Mouse (Mus musculus): ENCODE data around the gene Gm10972.
"Not testable (repeated sequence)": the region's sequence is repeated elsewhere in the genome, so short reads cannot be mapped to it uniquely, and the experiment has no call there.

Gene Gm10972

GRCm38 (mm10) chr3:94659142-94659748 lies 16.3 kb downstream of the Gm10972 start:
- not testable (repeated sequence) for DNase-seq (ENCODE audit: low read depth, low spot score)

- DNase-seq (ENCODE audit: low read depth, low spot score): not testable (repeated sequence)
These were observed 17.9 kb downstream of the Gm10972 start for GRCm38 (mm10) chr3:94660841-94661240.

DNA sequence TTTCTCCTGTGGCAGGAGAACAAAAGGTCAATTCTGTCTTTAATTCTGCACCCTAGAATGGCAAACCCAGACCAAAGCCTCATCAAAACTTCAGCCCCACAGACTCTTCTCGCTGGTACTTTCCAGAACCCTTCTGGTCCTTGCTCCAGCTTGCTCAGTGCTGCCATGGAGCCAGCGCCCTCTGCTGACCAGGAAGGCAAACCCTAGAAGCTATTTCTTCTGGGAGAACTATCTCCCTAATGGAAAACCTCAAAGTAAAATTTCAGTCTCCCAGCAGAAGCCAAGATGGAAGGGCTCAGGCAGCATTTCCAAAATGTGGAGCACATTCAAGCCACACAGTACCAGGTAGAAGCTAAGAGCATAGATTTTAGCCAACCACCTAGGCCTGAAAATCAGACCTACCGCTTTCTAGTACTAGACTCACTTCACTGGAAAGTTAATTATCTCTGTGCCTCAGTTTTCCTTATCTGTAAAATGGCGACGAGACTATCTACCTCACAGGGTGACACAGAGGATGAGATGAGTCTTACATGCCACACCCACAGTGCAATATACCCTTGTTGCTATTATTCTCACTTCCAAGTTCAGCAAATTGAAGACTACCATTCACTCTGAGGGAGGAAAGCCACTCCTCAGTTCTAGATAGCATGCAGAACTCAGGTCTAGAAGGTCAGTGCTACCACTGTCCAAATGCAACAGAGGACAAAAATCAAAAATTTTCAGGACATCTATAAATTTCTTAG lies 22.3 kb downstream of the Gm10972 start:
- DNase-seq (ENCODE audit: low read depth, low spot score): not testable (repeated sequence)

DNA sequence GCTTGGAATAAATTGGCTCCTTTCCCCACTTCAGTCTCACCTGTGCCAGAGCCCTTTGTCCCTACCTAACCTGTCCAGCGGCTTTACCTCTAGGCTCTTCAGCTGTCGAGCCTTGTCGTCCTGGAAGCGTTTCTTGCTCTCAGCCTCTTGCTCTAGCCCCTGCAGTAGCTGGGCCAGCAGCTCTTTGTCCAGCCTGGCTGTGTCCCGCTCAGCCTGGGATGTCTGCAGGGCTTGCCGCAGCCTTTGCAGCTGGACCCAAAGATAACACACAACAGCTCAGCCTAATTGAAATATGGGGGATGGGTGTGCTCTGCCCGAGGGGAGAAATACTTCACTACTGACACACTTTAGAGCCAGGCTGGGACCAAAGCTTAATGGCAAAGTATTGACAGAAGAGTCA lies 23.0 kb downstream of the Gm10972 start:
- DNase-seq (ENCODE audit: low read depth, low spot score): not testable (repeated sequence)

GRCm38 (mm10) chr3:94675101-94675500 lies 32.2 kb downstream of the Gm10972 start:
- DNase-seq (ENCODE audit: low read depth, low spot score): not testable (repeated sequence)

DNA sequence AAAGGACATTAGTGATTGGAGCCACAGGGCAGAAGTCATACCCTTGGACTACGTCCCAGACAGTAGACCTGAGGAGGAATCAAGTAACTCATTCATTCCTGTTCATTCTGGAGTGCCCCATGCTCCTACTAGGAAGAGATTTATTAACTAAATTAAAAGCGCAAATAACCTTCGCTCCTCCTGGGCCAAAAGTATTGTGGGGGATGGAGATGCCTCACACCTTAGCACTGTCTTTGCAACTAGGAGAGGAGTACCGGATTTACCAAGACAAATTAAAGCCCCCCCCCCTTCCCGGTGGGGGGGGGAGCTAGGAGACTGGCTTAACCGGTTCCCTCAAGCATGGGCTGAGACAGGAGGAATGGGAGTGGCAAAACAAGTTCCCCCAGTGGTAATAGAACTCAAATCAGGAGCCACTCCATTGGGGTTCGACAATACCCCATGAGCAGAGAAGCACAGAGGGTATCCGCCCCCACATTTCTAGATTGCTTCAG lies 36.5 kb downstream of the Gm10972 start:
- DNase-seq (ENCODE audit: low read depth, low spot score): no peak

GRCm38 (mm10) chr3:94680032-94680431 lies 37.1 kb downstream of the Gm10972 start:
- DNase-seq (ENCODE audit: low read depth, low spot score): not testable (repeated sequence)

DNA sequence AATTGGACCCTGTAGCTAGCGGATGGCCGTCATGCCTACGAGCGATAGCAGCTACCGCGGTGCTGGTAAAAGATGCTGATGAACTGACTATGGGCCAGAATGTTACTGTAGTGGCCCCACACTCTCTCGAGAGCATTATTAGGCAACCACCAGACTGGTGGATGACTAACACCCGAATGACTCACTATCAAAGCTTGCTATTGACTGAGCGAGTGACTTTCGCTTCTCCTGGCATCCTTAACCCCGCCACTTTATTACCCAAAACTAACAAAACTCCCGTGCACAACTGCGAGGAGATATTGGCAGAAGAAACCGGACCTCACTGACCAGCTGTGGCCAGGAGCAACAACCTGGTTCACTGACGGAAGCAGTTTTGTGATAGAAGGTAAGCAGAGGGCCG lies 37.9 kb downstream of the Gm10972 start:
- DNase-seq (ENCODE audit: low read depth, low spot score): no peak

DNA sequence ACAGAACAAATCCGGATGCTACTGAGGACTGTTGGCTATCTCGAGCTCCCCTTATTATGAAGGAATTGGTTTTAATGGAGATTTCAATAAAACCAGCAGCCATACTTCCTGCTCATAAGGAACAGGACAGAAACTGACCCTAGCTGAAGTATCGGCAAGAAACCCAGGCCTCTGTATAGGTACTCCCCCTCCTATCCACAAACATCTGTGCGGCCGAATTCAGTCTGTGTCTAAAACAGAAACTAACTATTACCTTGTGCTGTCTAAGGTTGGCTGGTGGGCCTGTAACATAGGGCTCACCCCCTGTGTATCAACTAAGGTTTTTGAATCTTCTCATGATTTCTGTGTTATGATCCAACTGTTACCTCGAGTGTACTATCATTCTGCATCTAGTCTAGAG lies 40.7 kb downstream of the Gm10972 start:
- DNase-seq (ENCODE audit: low read depth, low spot score): no peak

GRCm38 (mm10) chr3:94685989-94686772 lies 43.3 kb downstream of the Gm10972 start:
- DNase-seq (ENCODE audit: low read depth, low spot score): not testable (repeated sequence)

DNA sequence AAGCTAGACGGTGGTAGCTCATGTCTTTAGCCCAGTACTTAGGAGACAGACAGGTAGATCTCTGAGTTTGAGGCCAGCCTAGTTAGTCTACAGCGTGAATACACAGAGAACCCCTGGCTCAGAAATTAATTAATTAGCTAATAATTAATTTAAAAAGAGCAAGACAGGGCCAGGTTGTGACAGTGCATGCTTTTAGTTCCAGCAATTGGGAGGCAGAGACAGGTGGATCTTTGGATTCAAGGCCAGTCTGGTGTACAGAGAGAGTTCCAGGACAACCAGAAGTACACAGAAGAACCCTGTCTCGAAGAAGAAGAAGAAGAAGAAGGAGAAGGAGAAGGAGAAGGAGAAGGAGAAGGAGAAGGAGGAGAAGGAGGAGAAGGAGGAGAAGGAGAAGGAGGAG lies 45.8 kb downstream of the Gm10972 start:
- not testable (repeated sequence) for DNase-seq (ENCODE audit: low read depth, low spot score)

DNA sequence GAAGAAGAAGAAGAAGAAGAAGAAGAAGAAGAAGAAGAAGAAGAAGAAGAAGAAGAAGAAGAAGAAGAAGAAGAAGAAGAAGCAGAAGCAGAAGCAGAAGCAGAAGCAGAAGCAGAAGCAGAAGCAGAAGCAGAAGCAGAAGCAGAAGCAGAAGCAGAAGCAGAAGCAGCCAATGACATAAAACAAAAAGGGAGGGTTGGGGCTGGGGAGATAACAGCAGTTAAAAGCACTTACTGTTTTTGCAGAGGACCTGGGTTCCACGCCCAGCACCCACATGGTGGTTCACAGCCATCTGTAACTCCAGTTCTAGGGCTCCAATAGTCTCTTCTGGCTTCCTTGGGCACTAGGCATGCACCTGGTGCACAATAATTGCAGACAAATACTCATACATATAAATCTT lies 46.3 kb downstream of the Gm10972 start:
- not testable (repeated sequence) for DNase-seq (ENCODE audit: low read depth, low spot score)

DNA sequence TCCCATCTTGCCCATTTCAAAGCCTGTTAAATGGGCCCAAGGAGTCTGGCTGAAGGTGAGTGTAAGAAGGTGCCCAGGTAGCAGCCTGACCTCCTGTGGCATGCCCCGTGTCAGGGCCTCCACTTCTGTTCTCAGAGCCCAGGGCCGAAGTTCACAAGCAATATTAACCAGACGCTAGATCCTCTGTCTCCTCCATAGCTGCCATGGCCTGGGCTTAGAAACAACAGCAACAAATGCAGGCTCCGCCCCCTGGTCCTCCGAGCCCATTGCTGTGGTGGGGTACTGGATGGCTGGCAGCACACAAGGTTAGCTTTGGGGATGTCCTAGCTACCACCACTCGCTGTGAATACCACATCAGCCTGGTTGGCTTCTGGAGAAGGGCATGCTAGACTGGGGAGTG lies 47.2 kb downstream of the Gm10972 start:
- DNase-seq (ENCODE audit: low read depth, low spot score): not testable (repeated sequence)

DNA sequence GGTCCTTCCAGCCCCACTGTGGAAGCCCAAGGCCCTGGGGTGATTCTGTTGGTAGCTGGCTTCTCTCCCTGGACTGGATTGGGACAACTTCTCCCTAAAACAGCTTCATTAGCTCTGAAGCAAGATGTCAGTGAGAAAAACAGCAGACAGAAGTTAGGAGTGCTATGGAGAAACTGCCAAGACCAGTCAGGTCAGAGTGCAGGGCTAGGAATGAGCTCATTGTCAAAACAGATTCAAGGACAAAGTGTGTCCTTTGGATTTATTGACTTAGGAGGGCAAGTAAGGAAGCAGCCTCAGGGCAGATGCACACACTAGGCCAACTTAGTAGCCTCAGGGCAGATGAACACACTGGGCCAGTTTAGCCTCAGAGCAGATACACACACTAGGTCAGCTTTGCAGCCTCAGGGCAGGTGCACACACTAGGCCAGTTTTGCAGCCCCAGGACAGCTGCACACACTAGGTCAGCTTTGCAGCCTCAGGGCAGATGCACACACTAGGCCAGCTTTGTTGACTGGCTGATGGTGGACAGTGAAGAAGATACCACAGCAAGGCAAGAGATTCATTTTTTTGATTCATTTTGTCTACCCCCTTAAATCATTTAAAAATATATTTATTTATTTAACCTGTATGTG lies 47.8 kb downstream of the Gm10972 start:
- DNase-seq (ENCODE audit: low read depth, low spot score): no peak

- not testable (repeated sequence) for DNase-seq (ENCODE audit: low read depth, low spot score)
These were observed 48.8 kb downstream of the Gm10972 start for GRCm38 (mm10) chr3:94691694-94692093.

Data from forelimb bud, embryonic 11.5 days (tissue).